Mouse (Mus musculus) limb, embryonic 14.5 days (tissue): ENCODE results near the gene Srgap1. TPM values are rescaled to one million over a fixed set of nuclear protein-coding genes. Genes with fewer than 3 reads are reported as not detected.
A peak's percentile ranks its signal among the peaks of the same experiment; 100 is the strongest.

Experiments used
- ATAC-seq: fragments of 200-750 bp; cut with Nextera tagmentation; 2 replicates; pipeline ENCODE4 v1.8.0; 2017; ENCODE audit warnings: low read depth, moderate number of reproducible peaks, moderate TSS enrichment; ENCODE audit not compliant: low FRiP score
- DNase-seq: peaks from one replicate; pipeline ENCODE4 v3.0.0-alpha.2; 2015; ENCODE audit warnings: low spot score
- H3K27ac ChIP-seq: fragments of 300-500 bp; sonication (generic); replicated peaks from 2 replicates; pipeline ENCODE4 v1.5.1; 2014; ENCODE audit warnings: low read depth, mild to moderate bottlenecking, low read length, moderate library complexity, mixed read lengths
- H3K27me3 ChIP-seq: fragments of 300-500 bp; sonication (generic); 2 replicates; pipeline ENCODE4 v1.6.1; 2014; ENCODE audit warnings: low read length, mixed read lengths; ENCODE audit not compliant: control insufficient read depth, insufficient read depth
- H3K36me3 ChIP-seq: fragments of 300-500 bp; sonication (generic); 2 replicates; pipeline ENCODE4 v1.6.1; 2014; ENCODE audit warnings: mild to moderate bottlenecking, low read length, moderate library complexity, mixed read lengths; ENCODE audit not compliant: control insufficient read depth, insufficient read depth
- H3K4me1 ChIP-seq: fragments of 300-500 bp; sonication (generic); 2 replicates; pipeline ENCODE4 v1.6.1; 2014; ENCODE audit warnings: antibody characterized with exemption, low read length, mixed read lengths; ENCODE audit not compliant: control insufficient read depth, insufficient read depth
- H3K4me2 ChIP-seq: fragments of 300-500 bp; sonication (generic); replicated peaks from 2 replicates; pipeline ENCODE4 v1.6.1; 2014; ENCODE audit warnings: low read depth, mild to moderate bottlenecking, low read length, moderate library complexity; ENCODE audit not compliant: severe bottlenecking
- H3K4me3 ChIP-seq: fragments of 300-500 bp; sonication (generic); replicated peaks from 2 replicates; pipeline ENCODE4 v1.5.1; 2014; ENCODE audit warnings: low read length
- H3K9ac ChIP-seq: fragments of 300-500 bp; sonication (generic); 2 replicates; pipeline ENCODE4 v1.6.1; 2014; ENCODE audit warnings: mild to moderate bottlenecking, low read depth, low read length, moderate library complexity; ENCODE audit not compliant: severe bottlenecking
- H3K9me3 ChIP-seq: fragments of 300-500 bp; sonication (generic); 2 replicates; pipeline ENCODE4 v1.6.1; 2016; ENCODE audit warnings: low read length; ENCODE audit not compliant: control insufficient read depth
- POLR2A ChIP-seq: fragments of 200-500 bp; IDR thresholded peaks from 2 replicates; pipeline ENCODE4 v1.8.0; 2012; ENCODE audit warnings: inconsistent platforms, mild to moderate bottlenecking, moderate library complexity, borderline replicate concordance; ENCODE audit not compliant: insufficient read depth, insufficient read length; ENCODE audit errors: extremely low read depth
- WGBS: fragments of 180-500 bp; shearing (Covaris S2); extraction: QIAGEN DNeasy Blood & Tissue Kit; methylation state at CpG from one replicate; pipeline ENCODE4 v1.1.7; 2014; 5-methylcytosine and 5-hydroxymethylcytosine counted together
- polyA plus RNA-seq, 2 experiments: library from polyadenylated mRNA; depleted of rRNA in 1 of 2; stranded (reverse) in 1 of 2; unstranded in 1 of 2; fragments of >200 nt; fragmentation: Nextera tagmentation in 1 of 2; extraction: Ambion mirVana in 1 of 2; gene quantifications; 2 replicates each; pipeline versions ENCODE4 v1.2.1 to v1.2.3; 2012 to 2014

Gene Srgap1
- polyA plus RNA-seq, 2 experiments, result 9.6 to 18.2 TPM

GRCm38 (mm10) chr10:121984887-121985286 lies 62.2 kb downstream of the Srgap1 start:
- Histone ChIP-seq H3K27ac (no peak overlapping the region), H3K36me3 (no peaks in the 10 kb centered on the region), H3K4me2 (no peak overlapping the region), H3K9ac (no peak overlapping the region), H3K4me1 (peaks cover 4% of the 10 kb centered on the region; the same call in 1 of the 2 replicates), H3K27me3 (no peaks in the 10 kb centered on the region), H3K4me3 (no peak overlapping the region), H3K9me3 (no peaks in the 10 kb centered on the region)
- ATAC-seq (no peak), DNase-seq (no peak)
- TF ChIP-seq POLR2A, result no peak
- 88% methylated on average over 10 of the region's 10 CpGs for WGBS

- DNase-seq (no peak), ATAC-seq (no peak)
- TF ChIP-seq POLR2A, result no peak
- Histone ChIP-seq H3K4me3 (no peak overlapping the region), H3K27me3 (no peaks in the 10 kb centered on the region), H3K4me2 (no peak overlapping the region), H3K4me1 (peaks cover 4% of the 10 kb centered on the region; the same call in 1 of the 2 replicates), H3K27ac (no peak overlapping the region), H3K9ac (no peak overlapping the region), H3K36me3 (no peaks in the 10 kb centered on the region), H3K9me3 (no peaks in the 10 kb centered on the region)
- 57% methylated on average over 10 of the region's 10 CpGs for WGBS
Observed at GRCm38 (mm10) chr10:121983993-121984610, 63.0 kb downstream of the Srgap1 start.

GRCm38 (mm10) chr10:121975330-121975729 lies 71.8 kb downstream of the Srgap1 start:
- no peak overlapping the region for H3K27ac ChIP-seq
- no peaks in the 10 kb centered on the region for H3K9me3 ChIP-seq
- no peak overlapping the region for H3K9ac ChIP-seq
- no peak overlapping the region for H3K4me2 ChIP-seq
- no peak for TF ChIP-seq POLR2A
- no peak for DNase-seq
- no peaks in the 10 kb centered on the region for H3K36me3 ChIP-seq
- H3K27me3 ChIP-seq, result no peaks in the 10 kb centered on the region
- no peak for ATAC-seq
- WGBS, result 71% methylated on average over 6 of the region's 6 CpGs
- no peak overlapping the region for H3K4me3 ChIP-seq
- H3K4me1 ChIP-seq, result peaks cover 27% of the 10 kb centered on the region

GRCm38 (mm10) chr10:121974591-121974990 lies 72.5 kb downstream of the Srgap1 start:
- Histone ChIP-seq H3K9me3 (no peaks in the 10 kb centered on the region), H3K36me3 (no peaks in the 10 kb centered on the region), H3K4me3 (no peak overlapping the region), H3K9ac (no peak overlapping the region), H3K27me3 (no peaks in the 10 kb centered on the region), H3K27ac (0 out of 2 replicates have a peak overlapping the region, but pooled peaks have one; percentile 38), H3K4me1 (peaks cover 27% of the 10 kb centered on the region), H3K4me2 (no peak overlapping the region)
- no peak for TF ChIP-seq POLR2A
- WGBS, result 38% methylated on average over 4 of the region's 4 CpGs
- DNase-seq (peak; percentile 54), ATAC-seq (no peak)

- H3K9me3 ChIP-seq, result no peaks in the 10 kb centered on the region
- ATAC-seq, result no peak
- H3K4me2 ChIP-seq, result no peak overlapping the region
- 71% methylated on average over 7 of the region's 7 CpGs for WGBS
- H3K9ac ChIP-seq, result no peak overlapping the region
- no peak for TF ChIP-seq POLR2A
- DNase-seq, result no peak
- no peak overlapping the region for H3K4me3 ChIP-seq
- no peaks in the 10 kb centered on the region for H3K27me3 ChIP-seq
- peaks cover 34% of the 10 kb centered on the region for H3K4me1 ChIP-seq
- no peaks in the 10 kb centered on the region for H3K36me3 ChIP-seq
- no peak overlapping the region for H3K27ac ChIP-seq
Observed at GRCm38 (mm10) chr10:121973281-121973680, 73.8 kb downstream of the Srgap1 start.
